Mouse (Mus musculus): Measurements from ENCODE around the gene Cep57l1. TPM values are rescaled to one million over a fixed set of nuclear protein-coding genes. Genes with fewer than 3 reads are reported as not detected.
A peak's percentile ranks its signal among the peaks of the same experiment; 100 is the strongest.

Cep57l1 gene
- polyA plus RNA-seq, 1 experiment from 2014 or later: 14.3 TPM

DNA sequence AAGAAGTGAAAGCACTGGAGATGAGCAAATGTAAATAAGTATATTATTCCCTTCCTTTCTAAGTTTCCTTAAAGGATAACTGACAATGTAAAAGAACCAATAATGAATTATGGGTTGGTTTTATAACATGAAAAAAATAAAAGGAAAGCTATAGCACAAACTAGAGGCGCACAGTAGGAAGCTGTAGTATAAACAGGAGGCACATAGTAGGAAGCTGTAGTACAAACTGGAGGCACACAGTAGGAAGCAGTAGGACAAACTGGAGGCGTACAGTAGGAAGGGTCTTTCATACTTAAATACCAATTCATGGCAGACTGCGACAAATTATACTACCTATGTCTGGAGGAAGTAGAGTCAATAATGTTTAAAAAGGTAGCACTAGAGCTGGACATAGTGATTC is 76.5 kb downstream of the Cep57l1 start:
- no peak overlapping the region for H3K27ac ChIP-seq (ENCODE audit: low read depth, low read length)
- no peak overlapping the region for H3K4me3 ChIP-seq (ENCODE audit: low read length)
- no peaks in the 10 kb centered on the region for H3K27me3 ChIP-seq (replicated peaks; ENCODE audit: control insufficient read depth, insufficient read depth, low read length)
- H3K36me3 ChIP-seq (ENCODE audit: control insufficient read depth, insufficient read depth, low read length): peaks cover 2% of the 10 kb centered on the region; the same call in 1 of the 2 replicates
- 97% methylated on average over 3 of the region's 3 CpGs for WGBS
- no peak for ATAC-seq
- no peaks in the 10 kb centered on the region for H3K4me1 ChIP-seq (ENCODE audit: control insufficient read depth, insufficient read depth, low read depth, low read length)
- H3K9me3 ChIP-seq (ENCODE audit: control insufficient read depth, low read length): no peaks in the 10 kb centered on the region
- no peak overlapping the region for H3K4me2 ChIP-seq (ENCODE audit: low read length)
- H3K9ac ChIP-seq (ENCODE audit: low read depth, low read length): no peak overlapping the region

DNA sequence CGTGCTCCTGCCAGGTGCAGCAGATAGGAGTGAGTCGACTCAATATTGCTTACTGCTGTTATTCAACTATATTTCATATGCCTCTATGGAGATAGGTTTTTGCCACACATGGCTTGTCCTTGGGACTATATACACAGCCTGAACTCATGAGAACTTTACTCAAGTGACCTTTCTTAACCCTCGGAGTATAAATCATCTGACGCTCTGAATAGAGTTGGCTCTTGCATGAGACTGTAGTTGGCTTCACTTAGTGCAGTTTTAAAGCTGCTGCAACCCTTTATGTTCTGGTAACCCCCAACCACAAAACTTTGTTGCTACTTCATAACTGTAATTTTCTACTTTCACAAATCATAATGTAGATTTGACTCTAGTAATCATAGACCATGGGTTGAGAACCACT is 77.7 kb downstream of the Cep57l1 start:
- WGBS: 92% methylated on average over 4 of the region's 4 CpGs
- no peak overlapping the region for H3K4me3 ChIP-seq (ENCODE audit: low read length)
- H3K4me2 ChIP-seq (ENCODE audit: low read length): no peak overlapping the region
- no peak for ATAC-seq
- no peak overlapping the region for H3K9ac ChIP-seq (ENCODE audit: low read depth, low read length)
- H3K36me3 ChIP-seq (ENCODE audit: control insufficient read depth, insufficient read depth, low read length): peaks cover 5% of the 10 kb centered on the region; the same call in 1 of the 2 replicates
- no peak overlapping the region for H3K27ac ChIP-seq (ENCODE audit: low read depth, low read length)
- H3K9me3 ChIP-seq (ENCODE audit: control insufficient read depth, low read length): no peaks in the 10 kb centered on the region
- no peaks in the 10 kb centered on the region for H3K4me1 ChIP-seq (ENCODE audit: control insufficient read depth, insufficient read depth, low read depth, low read length)
- no peaks in the 10 kb centered on the region for H3K27me3 ChIP-seq (replicated peaks; ENCODE audit: control insufficient read depth, insufficient read depth, low read length)

GRCm38 (mm10) chr10:41730746-41731145 is 78.9 kb downstream of the Cep57l1 start:
- Histone ChIP-seq H3K4me3 (ENCODE audit: low read length) (no peak overlapping the region), H3K4me2 (ENCODE audit: low read length) (no peak overlapping the region), H3K9ac (ENCODE audit: low read depth, low read length) (no peak overlapping the region), H3K4me1 (ENCODE audit: control insufficient read depth, insufficient read depth, low read depth, low read length) (no peaks in the 10 kb centered on the region), H3K9me3 (ENCODE audit: control insufficient read depth, low read length) (no peaks in the 10 kb centered on the region), H3K27ac (ENCODE audit: low read depth, low read length) (no peak overlapping the region), H3K36me3 (ENCODE audit: control insufficient read depth, insufficient read depth, low read length) (peaks cover 5% of the 10 kb centered on the region; the same call in 1 of the 2 replicates), H3K27me3 (replicated peaks; ENCODE audit: control insufficient read depth, insufficient read depth, low read length) (no peaks in the 10 kb centered on the region)
- no peak for ATAC-seq
- WGBS: 93% methylated on average over 10 of the region's 10 CpGs

GRCm38 (mm10) chr10:41726215-41726614 is 83.5 kb downstream of the Cep57l1 start:
- Histone ChIP-seq H3K4me3 (ENCODE audit: low read length) (no peak overlapping the region), H3K4me2 (ENCODE audit: low read length) (no peak overlapping the region), H3K9me3 (ENCODE audit: control insufficient read depth, low read length) (no peaks in the 10 kb centered on the region), H3K36me3 (ENCODE audit: control insufficient read depth, insufficient read depth, low read length) (peaks cover 5% of the 10 kb centered on the region; the same call in 1 of the 2 replicates), H3K27ac (ENCODE audit: low read depth, low read length) (no peak overlapping the region), H3K4me1 (ENCODE audit: control insufficient read depth, insufficient read depth, low read depth, low read length) (no peaks in the 10 kb centered on the region), H3K27me3 (replicated peaks; ENCODE audit: control insufficient read depth, insufficient read depth, low read length) (no peaks in the 10 kb centered on the region), H3K9ac (ENCODE audit: low read depth, low read length) (no peak overlapping the region)
- 80% methylated on average over 9 of the region's 9 CpGs for WGBS
- no peak for ATAC-seq

GRCm38 (mm10) chr10:41719587-41719986 is 90.1 kb downstream of the Cep57l1 start:
- no peak overlapping the region for H3K9ac ChIP-seq (ENCODE audit: low read depth, low read length)
- no peaks in the 10 kb centered on the region for H3K36me3 ChIP-seq (ENCODE audit: control insufficient read depth, insufficient read depth, low read length)
- H3K9me3 ChIP-seq (ENCODE audit: control insufficient read depth, low read length): no peaks in the 10 kb centered on the region
- no peaks in the 10 kb centered on the region; the same call in none of the 2 replicates for H3K4me1 ChIP-seq (ENCODE audit: control insufficient read depth, insufficient read depth, low read depth, low read length)
- no peak overlapping the region for H3K4me2 ChIP-seq (ENCODE audit: low read length)
- H3K27me3 ChIP-seq (replicated peaks; ENCODE audit: control insufficient read depth, insufficient read depth, low read length): no peaks in the 10 kb centered on the region
- H3K4me3 ChIP-seq (ENCODE audit: low read length): no peak overlapping the region
- no peak for ATAC-seq
- 56% methylated on average over 9 of the region's 9 CpGs for WGBS
- H3K27ac ChIP-seq (ENCODE audit: low read depth, low read length): no peak overlapping the region

- Histone ChIP-seq H3K4me2 (ENCODE audit: low read length) (peak within 1 kb of the TSS; percentile 46), H3K36me3 (ENCODE audit: control insufficient read depth, insufficient read depth, low read length) (no peaks in the 10 kb centered on the region), H3K4me1 (ENCODE audit: control insufficient read depth, insufficient read depth, low read depth, low read length) (no peaks in the 10 kb centered on the region; the same call in none of the 2 replicates), H3K9ac (ENCODE audit: low read depth, low read length) (0 out of 2 replicates have a peak within 1 kb of the TSS, but pooled peaks have one; percentile 8), H3K27me3 (replicated peaks; ENCODE audit: control insufficient read depth, insufficient read depth, low read length) (no peaks in the 10 kb centered on the region), H3K27ac (ENCODE audit: low read depth, low read length) (peak within 1 kb of the TSS; percentile 31), H3K4me3 (ENCODE audit: low read length) (peak within 1 kb of the TSS; percentile 20), H3K9me3 (ENCODE audit: control insufficient read depth, low read length) (no peaks in the 10 kb centered on the region)
- 31% methylated on average over 14 of the region's 15 CpGs for WGBS
- peak; percentile 80 for ATAC-seq
Observed at GRCm38 (mm10) chr10:41716029-41716897, 93.4 kb downstream of the Cep57l1 start, which contains the start of gene Ccdc162. Gene Ccdc162 (minus strand): TSS chr10:41716634.

- H3K4me2 ChIP-seq (ENCODE audit: low read length): peak overlapping the region; percentile 46
- no peaks in the 10 kb centered on the region for H3K9me3 ChIP-seq (ENCODE audit: control insufficient read depth, low read length)
- H3K4me1 ChIP-seq (ENCODE audit: control insufficient read depth, insufficient read depth, low read depth, low read length): no peaks in the 10 kb centered on the region; the same call in none of the 2 replicates
- peak; percentile 52; the same call in 1 of the 2 replicates for ATAC-seq
- H3K4me3 ChIP-seq (ENCODE audit: low read length): peak overlapping the region; percentile 20; the same call in 1 of the 2 replicates
- H3K27ac ChIP-seq (ENCODE audit: low read depth, low read length): no peak overlapping the region
- 0 out of 2 replicates have a peak overlapping the region, but pooled peaks have one; percentile 8 for H3K9ac ChIP-seq (ENCODE audit: low read depth, low read length)
- no peaks in the 10 kb centered on the region for H3K36me3 ChIP-seq (ENCODE audit: control insufficient read depth, insufficient read depth, low read length)
- WGBS: 51% methylated on average over 14 of the region's 14 CpGs
- H3K27me3 ChIP-seq (replicated peaks; ENCODE audit: control insufficient read depth, insufficient read depth, low read length): no peaks in the 10 kb centered on the region
Observed at GRCm38 (mm10) chr10:41715557-41715956, 94.1 kb downstream of the Cep57l1 start.

DNA sequence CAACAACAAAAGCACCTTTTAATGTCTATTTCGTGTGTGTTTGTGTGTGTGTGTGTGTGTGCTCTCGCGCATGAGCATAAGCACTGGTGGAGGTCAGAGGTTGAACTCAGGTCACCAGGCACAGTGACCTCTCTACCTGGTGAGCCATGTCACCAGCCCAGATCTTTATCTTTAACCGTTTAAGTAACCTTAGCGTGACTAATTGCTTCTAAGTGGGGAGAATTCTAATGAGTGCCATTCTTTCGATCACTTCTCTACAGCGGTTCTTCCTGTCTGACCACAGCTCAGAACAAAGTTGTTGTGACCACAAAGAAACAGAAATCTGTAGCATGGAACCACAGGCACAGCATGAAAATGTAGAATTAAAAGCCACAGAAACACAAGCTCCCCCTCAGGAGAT is 98.2 kb downstream of the Cep57l1 start:
- Histone ChIP-seq H3K27me3 (replicated peaks; ENCODE audit: control insufficient read depth, insufficient read depth, low read length) (no peaks in the 10 kb centered on the region), H3K4me2 (ENCODE audit: low read length) (no peak overlapping the region)
- 46% methylated on average over 7 of the region's 7 CpGs for WGBS

DNA sequence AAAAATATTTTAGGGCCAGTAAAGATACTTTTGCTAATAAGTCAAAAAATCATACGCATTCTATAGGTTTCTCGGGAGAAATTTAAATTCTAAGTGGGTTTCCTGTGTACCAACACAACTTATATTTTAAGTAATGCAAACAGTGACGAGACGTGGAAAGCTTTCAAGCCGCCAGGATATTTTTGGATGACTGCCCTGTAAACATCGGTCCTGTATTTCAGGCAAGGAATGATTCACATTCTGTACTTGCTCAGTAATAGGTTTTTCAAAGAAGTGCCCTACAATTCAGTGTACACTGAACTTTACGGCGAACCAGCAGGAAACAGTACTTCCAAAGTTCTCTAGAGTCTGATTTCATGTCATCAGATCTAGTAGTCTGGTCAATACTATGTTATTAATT is 98.9 kb downstream of the Cep57l1 start:
- Histone ChIP-seq H3K4me3 (ENCODE audit: low read length) (no peak overlapping the region), H3K4me1 (ENCODE audit: control insufficient read depth, insufficient read depth, low read depth, low read length) (no peaks in the 10 kb centered on the region), H3K9ac (ENCODE audit: low read depth, low read length) (no peak overlapping the region), H3K9me3 (ENCODE audit: control insufficient read depth, low read length) (no peaks in the 10 kb centered on the region), H3K36me3 (ENCODE audit: control insufficient read depth, insufficient read depth, low read length) (no peaks in the 10 kb centered on the region), H3K27ac (ENCODE audit: low read depth, low read length) (no peak overlapping the region), H3K27me3 (replicated peaks; ENCODE audit: control insufficient read depth, insufficient read depth, low read length) (no peaks in the 10 kb centered on the region), H3K4me2 (ENCODE audit: low read length) (no peak overlapping the region)
- ATAC-seq: no peak
- 81% methylated on average over 8 of the region's 8 CpGs for WGBS

More for the DNA sequence above, 98.2 kb downstream of the Cep57l1 start:
- no peaks in the 10 kb centered on the region for H3K4me1 ChIP-seq (ENCODE audit: control insufficient read depth, insufficient read depth, low read depth, low read length)
- H3K4me3 ChIP-seq (ENCODE audit: low read length): no peak overlapping the region
- H3K9me3 ChIP-seq (ENCODE audit: control insufficient read depth, low read length): no peaks in the 10 kb centered on the region
- H3K27ac ChIP-seq (ENCODE audit: low read depth, low read length): no peak overlapping the region
- ATAC-seq: no peak
- no peak overlapping the region for H3K9ac ChIP-seq (ENCODE audit: low read depth, low read length)
- no peaks in the 10 kb centered on the region for H3K36me3 ChIP-seq (ENCODE audit: control insufficient read depth, insufficient read depth, low read length)
